In the genomic region with DNA sequence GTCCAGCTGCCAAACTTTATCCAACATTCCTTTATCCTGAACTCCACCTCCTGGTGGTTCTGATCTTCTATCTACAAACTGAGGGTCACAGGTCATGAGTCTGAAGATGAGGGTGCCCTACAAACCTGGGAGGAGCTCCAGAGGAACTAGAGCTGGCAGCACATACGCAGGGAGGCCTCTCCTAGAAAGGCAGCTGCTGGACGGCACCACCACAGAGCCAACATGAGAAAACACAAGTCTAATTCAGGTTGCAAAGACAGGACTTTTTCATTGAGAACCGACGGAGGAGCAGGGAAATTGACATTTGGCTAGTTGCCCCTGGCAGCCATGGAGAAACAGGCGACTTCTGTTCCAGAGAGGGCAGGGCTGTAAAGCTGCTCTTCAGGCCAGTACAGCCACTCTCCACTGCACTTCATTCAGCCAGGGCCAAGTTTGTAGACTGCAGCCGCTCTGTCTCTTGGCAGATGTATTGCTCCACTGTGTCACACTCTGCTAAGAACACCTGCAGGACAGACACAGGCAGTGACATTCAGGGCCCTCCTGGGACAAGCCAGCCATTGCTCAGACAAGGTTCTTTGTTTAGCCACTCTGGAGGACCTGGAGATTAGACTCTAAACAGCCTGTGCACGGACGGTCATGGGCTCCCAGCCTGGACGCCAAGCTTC, we compare ENCODE assay signal across 7 mouse cellular contexts. TPM values are rescaled to one million over a fixed set of nuclear protein-coding genes. Genes with fewer than 3 reads are reported as not detected.
DNase-seq lines count a peak whose midpoint lies in the region; ATAC-seq and TF ChIP-seq lines count a peak whose summit lies in the region.

No protein-coding gene starts in this region.

- intact Hi-C loops in heart, postnatal 14 days (cut with DNase I): no loop called here

- peak; percentile 32; the same call in 1 of the 2 replicates for ATAC-seq in limb, embryonic 13.5 days (ENCODE audit: low FRiP score, low read depth)
- ATAC-seq in limb, embryonic 14.5 days (ENCODE audit: low FRiP score, low read depth): peak; percentile 30; the same call in 1 of the 2 replicates

- H3K27ac ChIP-seq in limb, embryonic 13.5 days: no peak overlapping the region
- H3K27ac ChIP-seq in limb, embryonic 10.5 days: no peak overlapping the region
- no peak overlapping the region; the same call in 1 of the 2 replicates for H3K27ac ChIP-seq in limb, embryonic 14.5 days (replicated peaks; ENCODE audit: low read depth, low read length)

- 86% methylated on average over 9 of the region's 9 CpGs for WGBS in limb, embryonic 13.5 days
- 93% methylated on average over 9 of the region's 9 CpGs for WGBS in limb, embryonic 10.5 days
- 88% methylated on average over 9 of the region's 9 CpGs for WGBS in limb, embryonic 14.5 days

- no peak for DNase-seq in limb, embryonic 10.5 days (ENCODE audit: low spot score)
- DNase-seq in cerebellum, postnatal 36 days: peak; percentile 15 to 22
- peak; percentile 69 to 77 for DNase-seq in heart, postnatal 14 days
- peak; percentile 40 for DNase-seq in limb, embryonic 14.5 days (ENCODE audit: low spot score)
- DNase-seq in skeletal muscle tissue, adult 2 months (ENCODE audit: low read depth, low spot score): peak; percentile 31
- DNase-seq in thymus, postnatal 36 days: no peak

- H3K4me2 ChIP-seq in limb, embryonic 13.5 days (replicated peaks): no peak overlapping the region
- H3K4me2 ChIP-seq in limb, embryonic 14.5 days (replicated peaks; ENCODE audit: low read depth, low read length, severe bottlenecking): no peak overlapping the region

- no peaks in the 10 kb centered on the region for H3K27me3 ChIP-seq in limb, embryonic 13.5 days
- H3K27me3 ChIP-seq in limb, embryonic 10.5 days (ENCODE audit: low read depth, poor library complexity, severe bottlenecking): no peaks in the 10 kb centered on the region
- no peaks in the 10 kb centered on the region for H3K27me3 ChIP-seq in limb, embryonic 14.5 days (ENCODE audit: control insufficient read depth, insufficient read depth, low read length)

- no peak overlapping the region for H3K4me3 ChIP-seq in limb, embryonic 13.5 days
- no peak overlapping the region for H3K4me3 ChIP-seq in limb, embryonic 10.5 days
- no peak overlapping the region for H3K4me3 ChIP-seq in limb, embryonic 14.5 days (replicated peaks; ENCODE audit: low read length)

- peaks cover 88% of the 10 kb centered on the region for H3K36me3 ChIP-seq in limb, embryonic 13.5 days
- peaks cover 98% of the 10 kb centered on the region for H3K36me3 ChIP-seq in limb, embryonic 10.5 days
- H3K36me3 ChIP-seq in limb, embryonic 14.5 days (ENCODE audit: control insufficient read depth, insufficient read depth, low read length): peaks cover 88% of the 10 kb centered on the region

- H3K9ac ChIP-seq in limb, embryonic 13.5 days: no peak overlapping the region
- no peak overlapping the region for H3K9ac ChIP-seq in limb, embryonic 14.5 days (ENCODE audit: low read depth, low read length, severe bottlenecking)

- no peaks in the 10 kb centered on the region for H3K4me1 ChIP-seq in limb, embryonic 13.5 days
- H3K4me1 ChIP-seq in limb, embryonic 10.5 days: no peaks in the 10 kb centered on the region
- H3K4me1 ChIP-seq in limb, embryonic 14.5 days (ENCODE audit: control insufficient read depth, insufficient read depth, low read length): no peaks in the 10 kb centered on the region

- 0 out of 2 replicates have a peak, but pooled peaks cover 5% of the 10 kb centered on the region for H3K9me3 ChIP-seq in limb, embryonic 13.5 days
- H3K9me3 ChIP-seq in limb, embryonic 10.5 days (replicated peaks): no peaks in the 10 kb centered on the region; the same call in 1 of the 2 replicates
- H3K9me3 ChIP-seq in limb, embryonic 14.5 days (ENCODE audit: control insufficient read depth, low read length): no peaks in the 10 kb centered on the region; the same call in 1 of the 2 replicates

- no peak for TF ChIP-seq POLR2A in limb, embryonic 14.5 days (IDR thresholded peaks at IDR 0.05; ENCODE audit: borderline replicate concordance, extremely low read depth, insufficient read depth, insufficient read length)

RNA-seq across cellular contexts. Expression of gene Bag1, which starts 11.8 kb away (rescaled TPM):
- 205 and 213 TPM in 2 replicates for polyA plus RNA-seq in limb, embryonic 13.5 days (2015; fragmentation: Nextera tagmentation; extraction: Ambion mirVana)
- 225 and 227 TPM in 2 replicates for polyA plus RNA-seq in limb, embryonic 10.5 days (2016; fragmentation: Nextera tagmentation; extraction: Ambion mirVana)
- 100 to 1,000 TPM; 193 to 198 TPM for total RNA-seq in heart, postnatal 14 days (2021)
- polyA plus RNA-seq in limb, embryonic 14.5 days (2012; rRNA removed): 74.4 and 109 TPM in 2 replicates
- 249 and 252 TPM in 2 replicates for polyA plus RNA-seq in limb, embryonic 14.5 days (2014; fragmentation: Nextera tagmentation; extraction: Ambion mirVana)

RNA-seq across cellular contexts. Expression of gene Chmp5, which starts 11.9 kb away (rescaled TPM):
- polyA plus RNA-seq in limb, embryonic 13.5 days (2015; fragmentation: Nextera tagmentation; extraction: Ambion mirVana): 111 and 112 TPM in 2 replicates
- 85.9 and 92.7 TPM in 2 replicates for polyA plus RNA-seq in limb, embryonic 10.5 days (2016; fragmentation: Nextera tagmentation; extraction: Ambion mirVana)
- 10 to 100 TPM; 32.9 to 37.3 TPM for total RNA-seq in heart, postnatal 14 days (2021)
- 48.0 and 76.2 TPM in 2 replicates for polyA plus RNA-seq in limb, embryonic 14.5 days (2012; rRNA removed)
- polyA plus RNA-seq in limb, embryonic 14.5 days (2014; fragmentation: Nextera tagmentation; extraction: Ambion mirVana): 101 and 102 TPM in 2 replicates

RNA-seq across cellular contexts. Expression of gene Spink4, which starts 16.5 kb away (rescaled TPM):
- not detected in 2 replicates for polyA plus RNA-seq in limb, embryonic 13.5 days (2015; fragmentation: Nextera tagmentation; extraction: Ambion mirVana)
- polyA plus RNA-seq in limb, embryonic 10.5 days (2016; fragmentation: Nextera tagmentation; extraction: Ambion mirVana): not detected in 2 replicates
- total RNA-seq in heart, postnatal 14 days (2021): under 1 TPM in 1 of 2 experiments, not detected in 1; 0.90 TPM
- 0.49 and 1.4 TPM in 2 replicates for polyA plus RNA-seq in limb, embryonic 14.5 days (2012; rRNA removed)
- polyA plus RNA-seq in limb, embryonic 14.5 days (2014; fragmentation: Nextera tagmentation; extraction: Ambion mirVana): not detected in 2 replicates

RNA-seq across cellular contexts. Expression of gene Nfx1, which starts 34.4 kb away (rescaled TPM):
- 99.0 and 106 TPM in 2 replicates for polyA plus RNA-seq in limb, embryonic 13.5 days (2015; fragmentation: Nextera tagmentation; extraction: Ambion mirVana)
- polyA plus RNA-seq in limb, embryonic 10.5 days (2016; fragmentation: Nextera tagmentation; extraction: Ambion mirVana): 101 and 109 TPM in 2 replicates
- 10 to 100 TPM; 24.7 to 25.4 TPM for total RNA-seq in heart, postnatal 14 days (2021)
- polyA plus RNA-seq in limb, embryonic 14.5 days (2012; rRNA removed): 88.7 and 91.4 TPM in 2 replicates
- 88.8 and 96.1 TPM in 2 replicates for polyA plus RNA-seq in limb, embryonic 14.5 days (2014; fragmentation: Nextera tagmentation; extraction: Ambion mirVana)

Comparison
In these comparisons a context has a peak if more than half of its experiments do, and no peak if none do; other contexts are left out.
1. DNase-seq: peak in cerebellum, postnatal 36 days (2 of 2), heart, postnatal 14 days (2 of 2), limb, embryonic 14.5 days (single experiment) and skeletal muscle tissue, adult 2 months (single experiment); none in limb, embryonic 10.5 days (single experiment) and thymus, postnatal 36 days (0 of 2).